Mouse (Mus musculus): ENCODE data around the gene Gm42906.

DNA sequence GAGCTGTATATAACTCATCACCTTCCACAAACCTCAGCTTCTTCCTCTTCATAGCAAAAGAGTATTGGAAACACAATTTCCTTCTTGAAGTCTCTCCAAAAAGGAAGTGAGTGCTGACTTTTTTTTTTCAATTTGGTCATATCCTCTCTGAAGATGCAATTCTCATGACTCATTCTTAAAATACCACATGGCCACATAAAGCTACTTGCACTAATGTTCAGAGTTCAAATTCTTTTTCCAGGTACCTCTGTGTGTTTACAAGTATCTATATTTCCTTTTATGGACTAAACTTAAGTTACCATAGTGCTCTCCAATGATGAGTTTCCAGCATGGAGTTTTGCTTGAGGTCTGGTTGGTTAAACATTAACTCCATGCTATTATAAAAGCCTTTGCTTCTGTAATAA, 94.8 kb downstream of the Gm42906 start:
- no peak for TF ChIP-seq POLR2A (IDR thresholded peaks at IDR 0.05; ENCODE audit: extremely low read depth, insufficient read depth, low read length)
- no peak for TF ChIP-seq CTCF (IDR thresholded peaks at IDR 0.05; ENCODE audit: extremely low read depth, insufficient read depth, low read length)
